Mouse (Mus musculus): Measurements from ENCODE around the gene 5730596B20Rik. TPM values are rescaled to one million over a fixed set of nuclear protein-coding genes. Genes with fewer than 3 reads are reported as not detected.

5730596B20Rik gene
- polyA plus RNA-seq, 1 experiment = not detected

- Histone ChIP-seq H3K4me3 (replicated peaks; ENCODE audit: control insufficient read depth, low read depth, low read length) (no peak overlapping the region), H3K4me1 (ENCODE audit: control insufficient read depth, insufficient read depth, low read length) (no peaks in the 10 kb centered on the region), H3K27ac (ENCODE audit: control insufficient read depth, insufficient read depth, low read depth, low read length, poor library complexity) (no peak overlapping the region)
- WGBS = 77% methylated on average over 10 of the region's 10 CpGs
- TF ChIP-seq POLR2A (IDR thresholded peaks at IDR 0.05; ENCODE audit: borderline replicate concordance, control insufficient read depth, low read depth, low read length) = no peak
- TF ChIP-seq CTCF (IDR thresholded peaks at IDR 0.05; ENCODE audit: control insufficient read depth, insufficient read depth, low read length) = no peak
Observed at GRCm38 (mm10) chr6:52183311-52184080, 6.2 kb downstream of the 5730596B20Rik start.

- WGBS = 72% methylated on average over 6 of the region's 6 CpGs
- no peak overlapping the region for H3K4me3 ChIP-seq (replicated peaks; ENCODE audit: control insufficient read depth, low read depth, low read length)
- H3K4me1 ChIP-seq (ENCODE audit: control insufficient read depth, insufficient read depth, low read length) = no peaks in the 10 kb centered on the region
- no peak for TF ChIP-seq CTCF (IDR thresholded peaks at IDR 0.05; ENCODE audit: control insufficient read depth, insufficient read depth, low read length)
- no peak for TF ChIP-seq POLR2A (IDR thresholded peaks at IDR 0.05; ENCODE audit: borderline replicate concordance, control insufficient read depth, low read depth, low read length)
- H3K27ac ChIP-seq (ENCODE audit: control insufficient read depth, insufficient read depth, low read depth, low read length, poor library complexity) = no peak overlapping the region
Observed at GRCm38 (mm10) chr6:52184668-52185067, 7.4 kb downstream of the 5730596B20Rik start.

GRCm38 (mm10) chr6:52185222-52185621, 7.9 kb downstream of the 5730596B20Rik start:
- 79% methylated on average over 19 of the region's 19 CpGs for WGBS
- TF ChIP-seq CTCF (IDR thresholded peaks at IDR 0.05; ENCODE audit: control insufficient read depth, insufficient read depth, low read length) = no peak
- no peak for TF ChIP-seq POLR2A (IDR thresholded peaks at IDR 0.05; ENCODE audit: borderline replicate concordance, control insufficient read depth, low read depth, low read length)
- Histone ChIP-seq H3K4me1 (ENCODE audit: control insufficient read depth, insufficient read depth, low read length) (no peaks in the 10 kb centered on the region), H3K4me3 (replicated peaks; ENCODE audit: control insufficient read depth, low read depth, low read length) (no peak overlapping the region), H3K27ac (ENCODE audit: control insufficient read depth, insufficient read depth, low read depth, low read length, poor library complexity) (no peak overlapping the region)

GRCm38 (mm10) chr6:52185834-52186233, 8.5 kb downstream of the 5730596B20Rik start:
- 81% methylated on average over 3 of the region's 3 CpGs for WGBS
- TF ChIP-seq CTCF (IDR thresholded peaks at IDR 0.05; ENCODE audit: control insufficient read depth, insufficient read depth, low read length) (no peak), POLR2A (IDR thresholded peaks at IDR 0.05; ENCODE audit: borderline replicate concordance, control insufficient read depth, low read depth, low read length) (no peak)

GRCm38 (mm10) chr6:52186500-52186899, 9.2 kb downstream of the 5730596B20Rik start:
- Histone ChIP-seq H3K27ac (ENCODE audit: control insufficient read depth, insufficient read depth, low read depth, low read length, poor library complexity) (no peak overlapping the region), H3K4me1 (ENCODE audit: control insufficient read depth, insufficient read depth, low read length) (no peaks in the 10 kb centered on the region), H3K4me3 (replicated peaks; ENCODE audit: control insufficient read depth, low read depth, low read length) (no peak overlapping the region)
- 61% methylated on average over 1 of the region's 1 CpGs for WGBS
- TF ChIP-seq POLR2A (IDR thresholded peaks at IDR 0.05; ENCODE audit: borderline replicate concordance, control insufficient read depth, low read depth, low read length) (no peak), CTCF (IDR thresholded peaks at IDR 0.05; ENCODE audit: control insufficient read depth, insufficient read depth, low read length) (no peak)

More at GRCm38 (mm10) chr6:52185834-52186233, 8.5 kb downstream of the 5730596B20Rik start:
- no peak overlapping the region for H3K27ac ChIP-seq (ENCODE audit: control insufficient read depth, insufficient read depth, low read depth, low read length, poor library complexity)
- H3K4me3 ChIP-seq (replicated peaks; ENCODE audit: control insufficient read depth, low read depth, low read length) = no peak overlapping the region
- H3K4me1 ChIP-seq (ENCODE audit: control insufficient read depth, insufficient read depth, low read length) = no peaks in the 10 kb centered on the region

GRCm38 (mm10) chr6:52189172-52189591, 11.9 kb downstream of the 5730596B20Rik start:
- TF ChIP-seq CTCF (IDR thresholded peaks at IDR 0.05; ENCODE audit: control insufficient read depth, insufficient read depth, low read length) (no peak), POLR2A (IDR thresholded peaks at IDR 0.05; ENCODE audit: borderline replicate concordance, control insufficient read depth, low read depth, low read length) (no peak)
- Histone ChIP-seq H3K4me3 (replicated peaks; ENCODE audit: control insufficient read depth, low read depth, low read length) (no peak overlapping the region), H3K27ac (ENCODE audit: control insufficient read depth, insufficient read depth, low read depth, low read length, poor library complexity) (no peak overlapping the region), H3K4me1 (ENCODE audit: control insufficient read depth, insufficient read depth, low read length) (no peaks in the 10 kb centered on the region)
- 74% methylated on average over 5 of the region's 5 CpGs for WGBS

- H3K27ac ChIP-seq (ENCODE audit: control insufficient read depth, insufficient read depth, low read depth, low read length, poor library complexity) = no peak overlapping the region
- 83% methylated on average over 8 of the region's 8 CpGs for WGBS
- no peaks in the 10 kb centered on the region for H3K4me1 ChIP-seq (ENCODE audit: control insufficient read depth, insufficient read depth, low read length)
- no peak overlapping the region for H3K4me3 ChIP-seq (replicated peaks; ENCODE audit: control insufficient read depth, low read depth, low read length)
- TF ChIP-seq CTCF (IDR thresholded peaks at IDR 0.05; ENCODE audit: control insufficient read depth, insufficient read depth, low read length) = no peak
- TF ChIP-seq POLR2A (IDR thresholded peaks at IDR 0.05; ENCODE audit: borderline replicate concordance, control insufficient read depth, low read depth, low read length) = no peak
Observed at GRCm38 (mm10) chr6:52189909-52190308, 12.6 kb downstream of the 5730596B20Rik start.

- no peak for TF ChIP-seq POLR2A (IDR thresholded peaks at IDR 0.05; ENCODE audit: borderline replicate concordance, control insufficient read depth, low read depth, low read length)
- TF ChIP-seq CTCF (IDR thresholded peaks at IDR 0.05; ENCODE audit: control insufficient read depth, insufficient read depth, low read length) = no peak
- WGBS = 85% methylated on average over 23 of the region's 23 CpGs
- Histone ChIP-seq H3K4me3 (replicated peaks; ENCODE audit: control insufficient read depth, low read depth, low read length) (no peak overlapping the region), H3K4me1 (ENCODE audit: control insufficient read depth, insufficient read depth, low read length) (no peaks in the 10 kb centered on the region), H3K27ac (ENCODE audit: control insufficient read depth, insufficient read depth, low read depth, low read length, poor library complexity) (no peak overlapping the region)
Observed at GRCm38 (mm10) chr6:52190410-52190809, 13.1 kb downstream of the 5730596B20Rik start.

Measured in bone marrow, adult 2 months (tissue).